Mouse (Mus musculus): ENCODE data around the gene Ager. TPM values are rescaled to one million over a fixed set of nuclear protein-coding genes. Genes with fewer than 3 reads are reported as not detected.

Ager gene
- polyA plus RNA-seq, 1 experiment from 2014 or later = 3.1 TPM

GRCm38 (mm10) chr17:34607997-34608396 is 10.3 kb downstream of the Ager start:
- 78% methylated on average over 7 of the region's 7 CpGs for WGBS
- no peak for ATAC-seq (ENCODE audit: insufficient read depth, low FRiP score, low read depth)
- Histone ChIP-seq H3K4me1 (peaks cover 30% of the 10 kb centered on the region), H3K27ac (no peak overlapping the region), H3K36me3 (peaks cover 26% of the 10 kb centered on the region), H3K9ac (no peak overlapping the region), H3K9me3 (no peaks in the 10 kb centered on the region), H3K4me3 (replicated peaks) (no peak overlapping the region), H3K4me2 (no peak overlapping the region), H3K27me3 (replicated peaks) (no peaks in the 10 kb centered on the region)

GRCm38 (mm10) chr17:34611050-34611449 is 13.4 kb downstream of the Ager start:
- no peak for ATAC-seq (ENCODE audit: insufficient read depth, low FRiP score, low read depth)
- no peak overlapping the region for H3K4me2 ChIP-seq
- no peak overlapping the region for H3K27ac ChIP-seq
- peaks cover 34% of the 10 kb centered on the region for H3K36me3 ChIP-seq
- no peak overlapping the region for H3K4me3 ChIP-seq (replicated peaks)
- H3K9me3 ChIP-seq = no peaks in the 10 kb centered on the region
- peaks cover 20% of the 10 kb centered on the region for H3K4me1 ChIP-seq
- WGBS = 87% methylated on average over 8 of the region's 8 CpGs
- H3K9ac ChIP-seq = no peak overlapping the region
- H3K27me3 ChIP-seq (replicated peaks) = no peaks in the 10 kb centered on the region

- H3K4me2 ChIP-seq = no peak overlapping the region
- H3K27me3 ChIP-seq (replicated peaks) = no peaks in the 10 kb centered on the region
- peaks cover 6% of the 10 kb centered on the region for H3K4me1 ChIP-seq
- H3K9ac ChIP-seq = no peak overlapping the region
- H3K9me3 ChIP-seq = no peaks in the 10 kb centered on the region
- no peak overlapping the region for H3K4me3 ChIP-seq (replicated peaks)
- no peak for ATAC-seq (ENCODE audit: insufficient read depth, low FRiP score, low read depth)
- H3K27ac ChIP-seq = no peak overlapping the region
- peaks cover 40% of the 10 kb centered on the region for H3K36me3 ChIP-seq
- WGBS = 84% methylated on average over 10 of the region's 11 CpGs
Observed at GRCm38 (mm10) chr17:34613054-34613645, 15.5 kb downstream of the Ager start.

GRCm38 (mm10) chr17:34613830-34614229 is 16.2 kb downstream of the Ager start:
- no peak overlapping the region for H3K27ac ChIP-seq
- H3K4me3 ChIP-seq (replicated peaks) = no peak overlapping the region
- no peaks in the 10 kb centered on the region for H3K4me1 ChIP-seq
- WGBS = 86% methylated on average over 10 of the region's 10 CpGs
- no peak for ATAC-seq (ENCODE audit: insufficient read depth, low FRiP score, low read depth)
- peaks cover 40% of the 10 kb centered on the region for H3K36me3 ChIP-seq
- H3K9me3 ChIP-seq = no peaks in the 10 kb centered on the region
- H3K9ac ChIP-seq = no peak overlapping the region
- no peaks in the 10 kb centered on the region for H3K27me3 ChIP-seq (replicated peaks)
- H3K4me2 ChIP-seq = no peak overlapping the region

- Histone ChIP-seq H3K4me1 (no peaks in the 10 kb centered on the region), H3K4me2 (no peak within 1 kb of the TSS), H3K27ac (no peak within 1 kb of the TSS), H3K9me3 (no peaks in the 10 kb centered on the region), H3K36me3 (peaks cover 37% of the 10 kb centered on the region), H3K27me3 (replicated peaks) (no peaks in the 10 kb centered on the region), H3K4me3 (replicated peaks) (no peak within 1 kb of the TSS), H3K9ac (no peak within 1 kb of the TSS)
- 73% methylated on average over 6 of the region's 6 CpGs for WGBS
- no peak for ATAC-seq (ENCODE audit: insufficient read depth, low FRiP score, low read depth)
Observed at GRCm38 (mm10) chr17:34615871-34616270, 18.2 kb downstream of the Ager start, which contains the start of gene Egfl8. Gene Egfl8 (minus strand): TSS chr17:34615971.

GRCm38 (mm10) chr17:34618999-34619398 is 21.3 kb downstream of the Ager start:
- no peak; the same call in 1 of the 2 replicates for ATAC-seq (ENCODE audit: insufficient read depth, low FRiP score, low read depth)
- peaks cover 26% of the 10 kb centered on the region for H3K36me3 ChIP-seq

GRCm38 (mm10) chr17:34621006-34621405 is 23.3 kb downstream of the Ager start:
- WGBS = 72% methylated on average over 8 of the region's 8 CpGs
- no peak overlapping the region for H3K4me3 ChIP-seq (replicated peaks)
- H3K36me3 ChIP-seq = peaks cover 21% of the 10 kb centered on the region
- H3K27ac ChIP-seq = no peak overlapping the region
- no peaks in the 10 kb centered on the region for H3K27me3 ChIP-seq (replicated peaks)
- no peaks in the 10 kb centered on the region for H3K9me3 ChIP-seq
- peaks cover 2% of the 10 kb centered on the region for H3K4me1 ChIP-seq
- H3K9ac ChIP-seq = no peak overlapping the region
- no peak for ATAC-seq (ENCODE audit: insufficient read depth, low FRiP score, low read depth)
- no peak overlapping the region for H3K4me2 ChIP-seq

More at GRCm38 (mm10) chr17:34618999-34619398, 21.3 kb downstream of the Ager start:
- no peak overlapping the region for H3K9ac ChIP-seq
- H3K27ac ChIP-seq = no peak overlapping the region
- WGBS = 15% methylated on average over 6 of the region's 6 CpGs
- H3K4me1 ChIP-seq = no peaks in the 10 kb centered on the region
- no peak overlapping the region for H3K4me3 ChIP-seq (replicated peaks)
- no peaks in the 10 kb centered on the region for H3K9me3 ChIP-seq
- H3K4me2 ChIP-seq = no peak overlapping the region
- H3K27me3 ChIP-seq (replicated peaks) = no peaks in the 10 kb centered on the region

GRCm38 (mm10) chr17:34623161-34623560 is 25.5 kb downstream of the Ager start:
- no peak overlapping the region for H3K4me2 ChIP-seq
- H3K9me3 ChIP-seq = no peaks in the 10 kb centered on the region
- no peaks in the 10 kb centered on the region for H3K27me3 ChIP-seq (replicated peaks)
- H3K4me1 ChIP-seq = peaks cover 12% of the 10 kb centered on the region
- H3K27ac ChIP-seq = no peak overlapping the region
- H3K36me3 ChIP-seq = peaks cover 11% of the 10 kb centered on the region
- no peak overlapping the region for H3K9ac ChIP-seq
- H3K4me3 ChIP-seq (replicated peaks) = no peak overlapping the region
- 85% methylated on average over 9 of the region's 9 CpGs for WGBS
- ATAC-seq (ENCODE audit: insufficient read depth, low FRiP score, low read depth) = no peak

- Histone ChIP-seq H3K4me1 (peaks cover 26% of the 10 kb centered on the region), H3K27ac (no peak overlapping the region), H3K4me3 (replicated peaks) (no peak overlapping the region), H3K27me3 (replicated peaks) (peaks cover 5% of the 10 kb centered on the region; the same call in 1 of the 2 replicates), H3K36me3 (peaks cover 11% of the 10 kb centered on the region), H3K9ac (no peak overlapping the region), H3K4me2 (no peak overlapping the region), H3K9me3 (no peaks in the 10 kb centered on the region)
- ATAC-seq (ENCODE audit: insufficient read depth, low FRiP score, low read depth) = no peak
- WGBS = 86% methylated on average over 3 of the region's 3 CpGs
Observed at GRCm38 (mm10) chr17:34624981-34625380, 27.3 kb downstream of the Ager start.

- Histone ChIP-seq H3K4me1 (peaks cover 38% of the 10 kb centered on the region), H3K4me3 (replicated peaks) (peak overlapping the region; percentile 77), H3K9ac (peak overlapping the region; percentile 65; the same call in 1 of the 2 replicates), H3K27me3 (replicated peaks) (peaks cover 17% of the 10 kb centered on the region), H3K9me3 (no peaks in the 10 kb centered on the region), H3K27ac (peak overlapping the region; percentile 95), H3K36me3 (peaks cover 11% of the 10 kb centered on the region), H3K4me2 (peak overlapping the region; percentile 96)
- ATAC-seq (ENCODE audit: insufficient read depth, low FRiP score, low read depth) = no peak
- 44% methylated on average over 16 of the region's 16 CpGs for WGBS
Observed at GRCm38 (mm10) chr17:34626062-34626772, 28.6 kb downstream of the Ager start.

- H3K4me2 ChIP-seq = peak overlapping the region; percentile 96
- peak overlapping the region; percentile 95 for H3K27ac ChIP-seq
- H3K27me3 ChIP-seq (replicated peaks) = peaks cover 22% of the 10 kb centered on the region
- ATAC-seq (ENCODE audit: insufficient read depth, low FRiP score, low read depth) = no peak
- peak overlapping the region; percentile 65 for H3K9ac ChIP-seq
- peak overlapping the region; percentile 77 for H3K4me3 ChIP-seq (replicated peaks)
- peaks cover 10% of the 10 kb centered on the region for H3K36me3 ChIP-seq
- WGBS = 0% methylated on average over 18 of the region's 18 CpGs
- H3K4me1 ChIP-seq = peaks cover 43% of the 10 kb centered on the region
- no peaks in the 10 kb centered on the region for H3K9me3 ChIP-seq
Observed at GRCm38 (mm10) chr17:34626773-34627092, 29.1 kb downstream of the Ager start.

- ATAC-seq (ENCODE audit: insufficient read depth, low FRiP score, low read depth) = peak; percentile 82
- peak overlapping the region; percentile 96 for H3K4me2 ChIP-seq
- 1% methylated on average over 39 of the region's 45 CpGs for WGBS
- no peaks in the 10 kb centered on the region for H3K9me3 ChIP-seq
- peak overlapping the region; percentile 65 for H3K9ac ChIP-seq
- H3K4me1 ChIP-seq = peaks cover 49% of the 10 kb centered on the region
- H3K27me3 ChIP-seq (replicated peaks) = peaks cover 26% of the 10 kb centered on the region
- peak overlapping the region; percentile 95 for H3K27ac ChIP-seq
- H3K36me3 ChIP-seq = peaks cover 6% of the 10 kb centered on the region; the same call in 1 of the 2 replicates
- peak overlapping the region; percentile 77 for H3K4me3 ChIP-seq (replicated peaks)
Observed at GRCm38 (mm10) chr17:34627093-34627942, 29.7 kb downstream of the Ager start.
